Mouse (Mus musculus) granulocyte monocyte progenitor cell, adult 5-6 weeks (primary cell): Measurements from ENCODE around the gene Lmnb2. TPM values are rescaled to one million over a fixed set of nuclear protein-coding genes. Genes with fewer than 3 reads are reported as not detected.

ENCODE experiments used
- ATAC-seq: replicated peaks from 2 replicates; pipeline ENCODE4 v1.8.0; 2016; ENCODE audit warnings: mild to moderate bottlenecking, moderate TSS enrichment, inconsistent platforms; ENCODE audit not compliant: poor library complexity, severe bottlenecking
- total RNA-seq, 2 experiments: library from RNA; stranded (forward) in 1 of 2; stranded (reverse) in 1 of 2; fragments of 200-712, 200-1000 nt in 1 of 2; fragments of >200 nt in 1 of 2; fragmentation: Nextera tagmentation in 1 of 2; gene quantifications; 2 replicates each; pipeline ENCODE4 v1.2.3; 2014 to 2017

Gene Lmnb2
- total RNA-seq (2014; fragmentation: Nextera tagmentation) (24.9 and 35.1 TPM in 2 replicates), total RNA-seq (2017) (56.2 and 62.8 TPM in 2 replicates)

GRCm38 (mm10) chr10:80917779-80918434, at the start of gene Lmnb2:
Lmnb2 (minus strand) TSS chr10:80918245.
- ATAC-seq, result peak; percentile 21

GRCm38 (mm10) chr10:80967101-80967656, 49.1 kb upstream of the Lmnb2 start:
- peak; percentile 36; the same call in 1 of the 2 replicates for ATAC-seq

- no peak for ATAC-seq
Measured at GRCm38 (mm10) chr10:80966296-80966695, 48.3 kb upstream of the Lmnb2 start.

GRCm38 (mm10) chr10:80963031-80963975, 45.3 kb upstream of the Lmnb2 start:
- ATAC-seq, result peak; percentile 44

- peak; percentile 19; the same call in 1 of the 2 replicates for ATAC-seq
Measured at GRCm38 (mm10) chr10:80962585-80962984, 44.5 kb upstream of the Lmnb2 start.

GRCm38 (mm10) chr10:80962051-80962472, 44.0 kb upstream of the Lmnb2 start:
- ATAC-seq, result no peak

- ATAC-seq, result peak; percentile 26; the same call in 1 of the 2 replicates
Measured at GRCm38 (mm10) chr10:80960551-80961508, 42.8 kb upstream of the Lmnb2 start.

GRCm38 (mm10) chr10:80958979-80959637, 41.1 kb upstream of the Lmnb2 start:
- ATAC-seq, result no peak

- ATAC-seq, result no peak
Measured at GRCm38 (mm10) chr10:80957791-80958190, 39.7 kb upstream of the Lmnb2 start.

- no peak for ATAC-seq
Measured at GRCm38 (mm10) chr10:80956901-80957300, 38.9 kb upstream of the Lmnb2 start.

GRCm38 (mm10) chr10:80956385-80956784, 38.3 kb upstream of the Lmnb2 start:
- no peak for ATAC-seq

- peak; percentile 75 for ATAC-seq
Measured at GRCm38 (mm10) chr10:80955536-80955935, 37.5 kb upstream of the Lmnb2 start.

- no peak for ATAC-seq
Measured at GRCm38 (mm10) chr10:80954843-80955242, 36.8 kb upstream of the Lmnb2 start.

- no peak for ATAC-seq
Measured at GRCm38 (mm10) chr10:80954415-80954814, 36.4 kb upstream of the Lmnb2 start.

- peak; percentile 67 for ATAC-seq
Measured at GRCm38 (mm10) chr10:80952449-80952848, 34.4 kb upstream of the Lmnb2 start.

GRCm38 (mm10) chr10:80951761-80952390, 33.8 kb upstream of the Lmnb2 start:
- no peak for ATAC-seq

GRCm38 (mm10) chr10:80950314-80950713, 32.3 kb upstream of the Lmnb2 start:
- no peak for ATAC-seq

GRCm38 (mm10) chr10:80949081-80949480, 31.0 kb upstream of the Lmnb2 start:
- ATAC-seq, result no peak

- ATAC-seq, result peak; percentile 60
Measured at GRCm38 (mm10) chr10:80948570-80948969, 30.5 kb upstream of the Lmnb2 start.
